Mouse (Mus musculus): ENCODE measurements around the gene Fam184b. TPM values are rescaled to one million over a fixed set of nuclear protein-coding genes. Genes with fewer than 3 reads are reported as not detected.

Fam184b gene
- total RNA-seq, 2 experiments from 2014 or later: not detected

GRCm38 (mm10) chr5:45621511-45621910 is 17.9 kb downstream of the Fam184b start:
- no peak for ATAC-seq (replicated peaks; ENCODE audit: low FRiP score, low TSS enrichment, poor library complexity, severe bottlenecking)

GRCm38 (mm10) chr5:45599056-45599455 is 40.4 kb downstream of the Fam184b start:
- ATAC-seq (replicated peaks; ENCODE audit: low FRiP score, low TSS enrichment, poor library complexity, severe bottlenecking): no peak

- no peak for ATAC-seq (replicated peaks; ENCODE audit: low FRiP score, low TSS enrichment, poor library complexity, severe bottlenecking)
These were observed 43.9 kb downstream of the Fam184b start for GRCm38 (mm10) chr5:45595363-45596039.

GRCm38 (mm10) chr5:45593276-45593675 is 46.1 kb downstream of the Fam184b start:
- no peak for ATAC-seq (replicated peaks; ENCODE audit: low FRiP score, low TSS enrichment, poor library complexity, severe bottlenecking)

GRCm38 (mm10) chr5:45590094-45590493 is 49.3 kb downstream of the Fam184b start:
- ATAC-seq (replicated peaks; ENCODE audit: low FRiP score, low TSS enrichment, poor library complexity, severe bottlenecking): no peak

GRCm38 (mm10) chr5:45584601-45585000 is 54.8 kb downstream of the Fam184b start:
- ATAC-seq (replicated peaks; ENCODE audit: low FRiP score, low TSS enrichment, poor library complexity, severe bottlenecking): no peak

GRCm38 (mm10) chr5:45580279-45580678 is 59.1 kb downstream of the Fam184b start:
- no peak for ATAC-seq (replicated peaks; ENCODE audit: low FRiP score, low TSS enrichment, poor library complexity, severe bottlenecking)

GRCm38 (mm10) chr5:45577376-45577775 is 62.0 kb downstream of the Fam184b start:
- no peak for ATAC-seq (replicated peaks; ENCODE audit: low FRiP score, low TSS enrichment, poor library complexity, severe bottlenecking)

GRCm38 (mm10) chr5:45576716-45577115 is 62.7 kb downstream of the Fam184b start:
- no peak for ATAC-seq (replicated peaks; ENCODE audit: low FRiP score, low TSS enrichment, poor library complexity, severe bottlenecking)

GRCm38 (mm10) chr5:45572816-45573215 is 66.6 kb downstream of the Fam184b start:
- no peak for ATAC-seq (replicated peaks; ENCODE audit: low FRiP score, low TSS enrichment, poor library complexity, severe bottlenecking)

GRCm38 (mm10) chr5:45565829-45566228 is 73.6 kb downstream of the Fam184b start:
- ATAC-seq (replicated peaks; ENCODE audit: low FRiP score, low TSS enrichment, poor library complexity, severe bottlenecking): no peak

- ATAC-seq (replicated peaks; ENCODE audit: low FRiP score, low TSS enrichment, poor library complexity, severe bottlenecking): no peak
These were observed 75.4 kb downstream of the Fam184b start for GRCm38 (mm10) chr5:45564054-45564453.

- no peak for ATAC-seq (replicated peaks; ENCODE audit: low FRiP score, low TSS enrichment, poor library complexity, severe bottlenecking)
These were observed 89.8 kb downstream of the Fam184b start for GRCm38 (mm10) chr5:45549586-45549985.

- ATAC-seq (replicated peaks; ENCODE audit: low FRiP score, low TSS enrichment, poor library complexity, severe bottlenecking): no peak
These were observed 96.0 kb downstream of the Fam184b start for GRCm38 (mm10) chr5:45543374-45543773.

- no peak for ATAC-seq (replicated peaks; ENCODE audit: low FRiP score, low TSS enrichment, poor library complexity, severe bottlenecking)
These were observed 99.9 kb downstream of the Fam184b start for GRCm38 (mm10) chr5:45539502-45539901.

- no peak for ATAC-seq (replicated peaks; ENCODE audit: low FRiP score, low TSS enrichment, poor library complexity, severe bottlenecking)
These were observed 104.2 kb downstream of the Fam184b start for GRCm38 (mm10) chr5:45535177-45535576.

- peak; percentile 91 for ATAC-seq (replicated peaks; ENCODE audit: low FRiP score, low TSS enrichment, poor library complexity, severe bottlenecking)
These were observed 104.9 kb downstream of the Fam184b start for GRCm38 (mm10) chr5:45534319-45535098.

- peak; percentile 71 for ATAC-seq (replicated peaks; ENCODE audit: low FRiP score, low TSS enrichment, poor library complexity, severe bottlenecking)
These were observed 109.7 kb downstream of the Fam184b start for GRCm38 (mm10) chr5:45529696-45530095.

- no peak for ATAC-seq (replicated peaks; ENCODE audit: low FRiP score, low TSS enrichment, poor library complexity, severe bottlenecking)
These were observed 113.1 kb downstream of the Fam184b start for GRCm38 (mm10) chr5:45526338-45526737.

GRCm38 (mm10) chr5:45525101-45525500 is 114.3 kb downstream of the Fam184b start:
- ATAC-seq (replicated peaks; ENCODE audit: low FRiP score, low TSS enrichment, poor library complexity, severe bottlenecking): no peak

GRCm38 (mm10) chr5:45521601-45522000 is 117.8 kb downstream of the Fam184b start:
- ATAC-seq (replicated peaks; ENCODE audit: low FRiP score, low TSS enrichment, poor library complexity, severe bottlenecking): no peak
